Mouse (Mus musculus): ENCODE measurements around the gene Fgr.
"Not testable (repeated sequence)": the region's sequence is repeated elsewhere in the genome, so short reads cannot be mapped to it uniquely, and the experiment has no call there.

Gene Fgr

DNA sequence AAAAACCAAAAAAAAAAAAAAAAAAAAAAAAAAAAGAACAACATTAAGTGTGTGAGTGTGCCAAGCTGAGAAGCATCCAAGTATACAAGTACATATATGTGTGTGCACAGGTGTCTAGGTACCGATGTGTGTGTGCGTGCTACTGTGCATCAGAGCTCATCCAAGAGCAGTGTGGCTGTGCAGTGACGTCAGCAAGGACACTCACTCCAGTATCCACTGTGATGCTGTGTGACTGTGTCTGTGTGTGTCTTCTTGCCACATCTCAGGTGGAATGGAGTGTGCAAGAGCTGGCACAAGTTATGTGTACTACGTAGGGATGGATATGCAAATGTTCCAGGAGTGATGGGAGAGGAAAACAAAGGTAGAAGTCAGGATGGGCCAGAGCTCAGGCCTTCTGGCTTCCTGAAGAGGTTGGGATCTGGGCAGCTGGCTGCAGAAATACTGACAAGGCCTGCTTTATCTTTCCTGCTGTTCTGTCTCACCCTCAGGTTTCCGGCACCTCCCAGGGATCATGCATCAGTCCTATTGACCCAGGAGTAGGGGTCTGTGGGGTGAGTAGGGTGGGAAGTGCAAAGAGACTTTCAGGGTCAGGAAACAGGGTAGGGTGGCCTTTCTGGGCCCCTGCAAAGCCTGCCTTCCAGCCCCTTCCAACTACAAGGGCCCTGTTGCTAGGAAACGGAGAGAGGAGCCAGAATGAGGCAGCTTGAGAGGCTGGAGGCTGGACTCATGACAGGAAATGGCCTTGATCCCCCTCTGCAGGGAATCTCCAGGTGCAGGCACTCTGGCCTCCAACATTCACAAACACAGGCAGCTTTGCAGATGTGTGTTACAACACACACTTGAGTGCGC, 10.0 kb downstream of the Fgr start:
- DNase-seq (ENCODE audit: low read depth), result no peak

DNA sequence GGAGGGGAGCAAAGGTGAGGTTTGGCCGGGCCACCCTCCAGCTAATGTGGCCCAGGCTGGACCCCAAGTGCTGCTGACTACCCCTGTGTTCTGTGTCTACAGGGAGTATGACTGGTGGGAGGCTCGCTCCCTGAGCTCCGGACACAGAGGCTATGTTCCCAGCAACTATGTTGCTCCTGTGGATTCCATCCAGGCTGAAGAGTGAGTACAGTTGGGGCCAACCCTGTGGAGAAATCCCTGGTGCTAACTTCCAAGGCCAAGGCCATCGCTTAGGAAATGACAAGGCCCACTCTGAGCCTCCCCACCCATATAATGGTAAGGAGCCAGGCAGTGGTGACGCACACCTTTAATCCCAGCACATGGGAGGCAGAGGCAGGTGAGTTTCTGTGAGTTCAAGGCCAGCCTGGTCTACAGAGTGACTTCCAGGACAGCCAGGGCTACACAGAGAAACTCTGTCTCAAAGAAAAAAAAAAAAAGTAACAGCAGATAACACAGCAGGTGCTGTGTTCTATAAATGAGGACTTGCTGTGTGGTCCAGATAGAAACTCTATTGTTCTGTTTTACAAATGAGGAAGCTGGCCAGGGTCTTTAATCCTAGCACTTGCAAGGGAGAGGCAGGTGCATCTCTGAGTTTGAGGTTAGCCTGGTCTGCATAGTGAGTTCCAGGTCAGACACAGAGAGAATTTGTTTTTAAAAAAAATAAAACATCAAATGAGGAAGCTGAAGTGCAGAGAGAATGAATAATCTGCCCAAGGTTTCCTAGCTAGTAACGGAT, 14.9 kb downstream of the Fgr start:
- no peak for DNase-seq (ENCODE audit: low read depth)

DNA sequence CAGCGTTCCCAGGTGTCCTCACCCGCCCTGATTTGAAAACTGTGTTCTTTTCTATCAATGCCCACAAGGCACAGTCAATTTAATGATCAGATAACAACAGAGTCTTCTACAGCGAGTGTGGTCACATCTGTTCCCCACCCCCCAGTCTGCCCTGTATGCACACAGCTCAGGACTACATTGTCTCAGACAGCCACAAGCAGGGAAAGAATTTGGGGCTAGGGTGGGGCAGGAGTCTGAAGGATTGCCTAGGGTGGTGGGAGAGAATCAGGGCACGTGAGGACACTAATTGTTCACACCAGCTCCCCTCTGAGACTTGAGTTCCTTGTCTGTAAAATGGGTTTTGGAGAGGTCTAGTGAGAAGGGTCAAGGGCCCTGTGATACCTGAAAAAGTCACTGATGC, 19.7 kb downstream of the Fgr start:
- no peak for DNase-seq (ENCODE audit: low read depth)

DNA sequence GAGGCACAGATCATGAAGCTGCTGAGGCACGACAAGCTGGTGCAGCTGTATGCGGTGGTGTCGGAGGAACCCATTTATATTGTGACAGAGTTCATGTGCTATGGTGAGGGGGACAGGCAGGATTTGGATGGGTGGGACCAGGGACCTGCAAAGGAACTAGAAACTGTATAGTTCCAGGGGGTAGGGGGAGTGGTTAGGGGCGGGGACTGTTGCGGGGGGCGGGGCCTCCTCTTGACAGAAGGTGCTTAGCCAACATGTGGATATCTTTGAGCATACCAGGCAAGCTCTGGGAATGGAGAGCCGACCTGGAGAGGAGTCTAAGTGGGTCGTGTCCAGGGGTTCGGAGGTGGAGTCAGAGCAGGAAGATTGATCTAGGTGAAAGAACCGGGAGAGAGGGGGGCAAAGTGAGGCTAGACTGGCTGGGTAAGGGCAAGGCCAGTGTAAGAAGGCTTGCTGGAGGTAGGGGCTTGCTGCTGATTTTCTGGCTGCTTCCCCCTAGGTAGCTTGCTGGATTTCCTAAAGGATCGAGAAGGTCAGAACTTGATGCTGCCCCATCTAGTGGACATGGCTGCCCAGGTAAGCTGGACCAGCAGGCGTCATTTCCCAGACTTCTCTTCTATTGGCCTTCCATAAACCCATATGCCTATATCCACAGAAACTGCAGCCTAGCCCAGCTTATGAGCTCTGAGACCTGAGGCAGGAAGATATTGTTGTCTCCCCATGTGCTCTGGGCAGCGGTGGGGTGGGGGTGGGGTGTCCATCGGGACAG, 23.8 kb downstream of the Fgr start:
- DNase-seq (ENCODE audit: low read depth), result no peak

DNA sequence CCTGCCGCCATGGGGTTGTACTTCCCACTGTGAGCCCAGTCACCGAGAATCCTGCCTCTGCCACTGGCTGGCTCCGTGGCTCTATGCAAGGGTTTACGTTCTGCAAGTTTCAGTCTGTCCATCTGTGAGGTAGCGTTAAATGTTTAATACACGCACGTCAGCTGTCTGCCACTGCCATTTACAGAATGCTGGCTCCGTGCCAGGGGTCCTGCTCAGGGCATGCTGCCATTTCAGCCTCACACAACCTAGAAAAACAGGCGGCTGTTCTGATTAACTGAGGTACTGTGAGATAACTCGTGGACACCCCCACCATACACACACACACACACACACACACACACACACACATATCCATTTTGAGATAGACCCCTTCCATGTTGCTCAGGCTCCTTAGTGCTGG, 29.0 kb downstream of the Fgr start:
- no peak for DNase-seq (ENCODE audit: low read depth)

DNA sequence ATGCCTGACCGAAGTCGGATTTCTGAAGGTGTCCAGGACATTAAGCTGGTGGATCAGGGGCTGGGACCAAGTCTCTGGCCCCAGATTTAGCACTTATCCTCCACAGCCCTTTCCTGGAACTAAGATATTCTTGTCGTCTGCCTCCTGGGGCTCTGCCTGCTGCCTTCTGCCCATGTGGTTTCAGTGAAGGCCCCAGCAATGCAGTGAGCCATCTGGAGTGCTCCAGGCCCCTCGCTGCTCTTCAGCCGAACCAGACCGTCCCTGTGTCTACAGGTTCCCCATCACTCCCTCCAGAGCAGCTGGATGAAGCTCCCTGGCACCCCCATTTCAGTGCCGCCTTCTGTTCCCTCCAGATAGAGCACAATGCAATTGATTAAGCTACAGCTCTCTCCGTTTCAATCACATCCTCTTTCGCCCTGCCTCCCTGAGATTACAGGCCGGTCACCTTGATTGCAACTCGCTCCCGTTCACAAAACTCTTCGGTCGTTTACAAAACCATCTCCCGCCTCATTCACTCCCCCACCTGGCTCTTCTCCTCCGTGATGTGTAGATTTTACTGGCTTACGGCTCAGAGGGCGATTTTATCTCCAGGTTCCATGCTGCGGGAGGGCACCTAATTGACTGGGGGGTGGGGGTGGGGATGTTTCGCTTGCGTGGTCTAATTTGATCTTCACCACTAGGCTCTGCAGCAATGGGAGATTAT, 29.6 kb downstream of the Fgr start:
- no peak for DNase-seq (ENCODE audit: low read depth)

DNA sequence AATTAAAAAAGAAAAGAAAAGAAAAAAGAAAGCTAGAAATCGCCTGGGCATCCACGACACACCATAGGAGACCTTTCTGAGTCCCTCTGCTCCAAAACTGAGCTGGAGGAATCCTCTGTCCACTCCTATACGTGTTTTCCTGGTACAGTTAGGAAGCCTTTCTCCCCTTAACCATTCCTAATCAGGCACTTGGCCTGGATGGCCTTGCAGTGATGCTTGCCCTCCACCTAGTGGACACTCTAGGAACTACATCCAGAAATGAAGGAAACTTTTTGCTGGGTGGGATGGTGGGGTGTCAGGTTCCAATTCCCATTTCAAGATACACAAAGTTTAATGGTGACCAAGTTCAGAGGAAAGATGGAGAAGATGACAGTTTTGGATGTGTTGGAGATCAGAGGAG, 31.3 kb downstream of the Fgr start:
- peak; percentile 90 for DNase-seq (ENCODE audit: low read depth)

DNA sequence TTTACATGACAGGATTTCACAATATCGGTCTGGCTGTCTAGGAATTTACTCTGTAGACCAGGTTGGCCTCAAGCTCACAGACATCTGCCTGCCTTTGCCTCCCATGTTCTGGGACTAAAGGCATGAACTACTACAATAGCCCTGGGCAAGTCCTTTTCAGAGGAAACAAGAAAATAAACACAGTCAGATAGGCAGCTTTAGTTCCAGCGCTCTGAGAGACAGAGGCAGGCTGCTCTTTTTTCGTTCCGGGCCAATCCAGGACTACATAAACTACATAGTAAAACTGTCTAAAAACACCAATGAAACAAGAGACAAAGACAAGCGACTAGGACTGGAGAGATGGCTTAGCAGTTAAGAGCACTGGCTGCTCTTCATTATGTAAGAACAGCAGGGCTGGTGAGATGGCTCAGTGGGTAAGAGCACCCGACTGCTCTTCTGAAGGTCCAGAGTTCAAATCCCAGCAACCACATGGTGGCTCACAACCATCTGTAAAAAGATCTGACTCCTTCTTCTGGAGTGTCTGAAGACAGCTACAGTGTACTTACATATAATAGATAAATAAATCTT, 32.1 kb downstream of the Fgr start:
- DNase-seq (ENCODE audit: low read depth), result not testable (repeated sequence)

DNA sequence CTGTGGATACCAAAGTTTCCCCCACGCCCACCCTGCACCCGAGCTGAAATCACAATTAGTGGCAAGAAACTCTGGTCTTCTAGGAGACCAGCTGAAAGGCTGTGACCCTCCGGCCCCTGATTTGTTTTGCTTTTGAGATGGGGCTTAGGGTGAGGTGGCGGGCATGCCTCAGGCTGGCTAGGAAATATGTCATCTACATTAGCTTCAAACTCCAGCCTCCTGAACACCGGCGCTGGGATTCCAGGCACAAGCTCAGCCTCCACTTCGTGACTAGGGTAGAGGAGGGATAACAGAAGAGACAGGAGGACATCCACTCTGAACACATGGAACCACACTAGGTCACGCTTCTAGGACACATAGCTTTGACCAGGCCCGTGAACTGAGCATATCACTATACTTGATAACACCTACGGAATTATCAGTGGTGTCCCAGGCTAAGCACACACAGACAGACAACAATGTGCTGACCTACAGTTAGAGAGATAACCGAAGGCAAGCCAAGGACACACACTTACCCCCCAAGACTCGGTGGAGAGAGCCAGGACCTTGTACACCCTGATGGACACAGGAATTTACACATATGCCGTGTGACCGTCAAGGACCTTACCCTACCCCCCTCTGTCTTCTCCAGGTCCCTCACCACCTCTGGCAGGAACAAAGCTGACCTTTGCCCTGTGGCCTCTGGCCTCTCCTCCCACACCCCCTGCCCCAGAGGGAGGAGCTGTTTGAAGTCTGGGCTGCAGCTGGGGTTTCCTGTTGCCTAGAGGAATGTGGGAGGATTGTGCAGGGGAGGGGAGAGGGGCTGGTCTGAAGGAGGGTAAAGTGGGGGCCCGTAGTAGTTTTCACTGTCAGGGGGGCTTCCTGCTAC, 33.9 kb downstream of the Fgr start:
- DNase-seq (ENCODE audit: low read depth), result no peak

DNA sequence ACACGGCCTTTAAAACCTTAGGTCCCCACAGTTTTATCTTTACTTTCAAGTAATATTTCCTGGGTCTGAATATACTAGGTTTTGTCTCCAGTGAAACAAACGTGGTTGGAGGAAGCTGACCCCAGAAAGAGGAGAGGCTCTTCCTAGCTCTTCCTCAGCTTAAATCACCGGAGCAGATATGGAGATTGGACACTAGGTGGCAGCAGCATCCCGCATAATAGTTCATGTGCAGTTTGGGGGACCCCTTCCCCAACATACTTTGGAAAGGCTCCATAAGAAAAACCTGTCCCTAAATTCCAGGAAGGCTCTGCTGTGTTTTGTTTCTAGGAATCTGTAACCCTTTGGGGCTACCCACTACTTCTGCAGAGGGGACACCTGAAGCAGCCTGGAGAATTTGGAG, 35.2 kb downstream of the Fgr start:
- DNase-seq (ENCODE audit: low read depth), result peak; percentile 80

DNA sequence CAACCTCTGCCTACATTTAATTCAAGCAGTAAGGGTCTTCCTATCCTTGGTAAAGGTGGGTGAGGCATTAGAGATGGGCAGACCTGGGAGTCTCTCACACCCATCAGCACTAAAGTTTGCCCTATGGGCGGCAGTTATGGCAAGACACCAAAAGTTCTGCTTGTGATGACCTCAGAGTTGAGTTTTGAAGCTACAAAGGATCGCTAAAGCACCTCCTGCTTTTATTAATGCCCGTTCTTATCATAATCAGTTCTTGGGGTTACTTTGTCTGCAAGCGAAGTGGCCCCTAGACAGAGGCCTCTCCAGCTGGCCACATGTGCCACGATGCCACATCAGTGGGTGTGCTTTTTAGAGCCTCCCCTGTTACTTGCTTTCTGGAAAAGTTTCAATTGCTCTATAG, 35.8 kb downstream of the Fgr start:
- DNase-seq (ENCODE audit: low read depth), result peak; percentile 33

DNA sequence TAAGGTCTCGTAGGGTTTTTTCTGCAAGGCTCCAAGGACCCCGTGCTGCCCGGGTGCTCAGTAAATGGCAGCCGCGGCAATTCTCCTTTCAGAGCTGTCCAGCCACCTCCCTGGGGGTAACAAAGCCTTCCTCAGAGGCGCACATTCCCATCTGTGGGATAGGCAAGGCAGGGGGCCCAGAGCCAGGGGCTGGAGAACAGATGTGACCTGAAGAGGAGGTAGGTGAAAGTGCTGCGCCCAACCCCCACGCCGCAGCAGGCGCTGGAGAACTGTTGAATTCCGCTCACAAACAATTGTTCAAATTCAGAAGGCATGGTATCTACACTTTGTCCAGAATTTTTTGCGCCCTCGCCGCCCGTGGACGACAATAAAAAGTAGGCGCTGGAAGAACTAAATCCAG, 36.7 kb downstream of the Fgr start:
- no peak for DNase-seq (ENCODE audit: low read depth)

DNA sequence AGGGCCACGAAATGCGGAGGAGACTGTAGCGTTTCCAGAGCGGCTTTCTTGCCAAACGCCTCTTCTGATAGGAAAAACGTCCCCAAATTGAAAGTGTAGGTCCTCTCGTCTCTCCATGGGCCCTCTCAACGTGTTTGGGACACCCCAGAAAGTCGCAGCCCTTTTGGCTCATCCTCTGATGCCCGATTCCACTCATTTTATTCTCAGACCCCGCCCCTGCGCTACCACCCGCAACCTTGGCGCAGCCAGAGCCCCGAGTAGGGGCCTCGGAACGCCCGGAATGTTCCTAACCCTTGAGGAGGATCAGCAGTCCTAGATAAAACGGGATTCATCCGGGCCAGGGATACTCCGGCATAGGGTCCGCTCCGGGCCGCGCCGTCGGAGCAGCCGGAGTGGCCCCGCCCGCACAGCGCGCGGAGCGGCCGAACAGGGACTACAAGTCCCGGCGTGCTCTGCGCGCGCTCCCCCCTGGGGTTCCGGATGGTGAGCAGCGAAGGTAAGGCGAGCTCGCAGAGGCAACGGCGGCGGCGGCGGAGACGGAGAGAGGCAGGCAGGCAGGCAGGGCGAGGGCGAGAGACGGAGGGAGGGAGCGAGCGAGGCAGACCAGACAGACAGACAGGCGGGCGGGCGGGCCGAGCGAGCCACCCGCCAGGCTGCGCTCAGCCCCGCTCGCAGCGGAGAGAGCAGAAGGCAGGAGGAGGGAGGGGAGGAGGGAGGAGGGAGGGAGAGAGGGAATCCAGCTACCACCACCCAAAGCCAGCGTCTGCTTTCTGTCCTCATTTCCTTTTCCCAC, 37.3 kb downstream of the Fgr start, which contains the start of gene Ahdc1:
TSS of gene Ahdc1 (plus strand) at position 233 of the 793 bp plus-strand sequence.
- DNase-seq (ENCODE audit: low read depth), result peak; percentile 93

DNA sequence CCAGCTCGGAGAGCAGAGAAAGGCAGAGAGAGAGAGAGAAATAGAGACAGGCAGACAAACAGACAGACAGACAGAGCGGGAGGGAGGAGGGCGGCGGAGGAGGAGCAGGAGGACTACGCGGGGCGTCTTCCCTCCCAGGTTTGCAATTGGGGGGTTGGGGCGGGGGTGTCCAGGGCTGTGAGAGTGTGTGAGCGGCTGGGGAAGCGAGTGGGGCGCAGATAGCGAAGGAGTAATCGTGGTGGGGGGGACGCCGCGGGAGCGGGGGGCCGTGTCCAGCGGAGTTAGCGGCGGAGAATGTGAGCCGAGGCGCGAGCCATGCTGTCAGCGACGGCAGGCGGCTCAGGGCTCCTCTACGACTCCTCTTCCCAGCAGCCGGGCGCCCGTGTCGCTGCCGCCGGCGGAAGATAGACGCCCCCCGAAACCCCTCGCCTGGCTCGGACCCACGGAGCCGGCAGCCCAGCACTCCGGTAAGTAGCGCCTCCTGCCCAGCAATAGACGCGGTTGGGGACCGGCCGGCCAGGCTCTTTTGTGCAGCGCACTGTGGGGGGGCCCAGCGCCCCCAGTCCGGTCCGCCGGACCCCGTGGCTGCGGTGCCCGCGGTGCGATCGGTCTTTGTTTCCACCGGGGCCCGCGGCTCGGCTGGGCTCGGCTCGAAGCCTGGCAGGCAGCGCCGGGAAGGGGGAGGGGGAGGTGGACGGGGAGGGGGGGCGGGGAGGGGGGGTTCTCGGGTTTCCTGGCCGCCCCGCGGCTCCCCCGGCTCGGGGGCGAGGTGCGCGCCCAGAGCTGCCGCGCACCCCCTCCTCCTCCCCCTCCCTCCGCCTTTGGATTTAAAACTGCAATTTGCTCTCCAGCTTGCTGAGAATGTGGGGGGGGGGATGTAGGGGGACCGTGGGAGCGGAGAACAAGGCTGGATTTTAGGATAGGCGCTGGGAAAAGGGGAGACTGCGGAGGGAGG, 38.2 kb downstream of the Fgr start:
- peak; percentile 59 for DNase-seq (ENCODE audit: low read depth)

DNA sequence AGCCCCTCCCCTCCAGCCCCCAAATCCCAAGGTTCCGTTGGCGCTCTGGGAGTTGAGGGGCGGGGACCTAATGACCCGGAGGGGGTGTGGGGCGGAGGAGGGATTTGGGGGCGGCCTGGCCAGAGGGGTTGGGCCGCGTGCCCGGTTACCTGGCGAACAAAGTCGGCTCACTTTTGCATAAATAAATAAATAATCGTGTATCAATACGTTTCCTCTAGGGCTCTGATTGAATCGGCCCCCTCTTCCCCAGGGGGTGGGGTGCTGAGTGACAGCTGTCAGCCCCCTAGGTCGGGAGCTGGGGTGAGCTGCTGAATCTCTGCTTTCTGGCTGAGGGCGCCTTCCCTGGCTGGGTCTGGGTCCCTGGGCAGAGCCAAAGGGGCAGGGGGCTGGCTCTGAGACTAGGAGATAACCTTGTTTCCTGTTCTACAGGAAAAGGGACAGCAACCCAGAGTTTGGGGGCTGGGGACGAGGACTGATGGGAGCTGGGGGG, 38.9 kb downstream of the Fgr start:
- no peak for DNase-seq (ENCODE audit: low read depth)

DNA sequence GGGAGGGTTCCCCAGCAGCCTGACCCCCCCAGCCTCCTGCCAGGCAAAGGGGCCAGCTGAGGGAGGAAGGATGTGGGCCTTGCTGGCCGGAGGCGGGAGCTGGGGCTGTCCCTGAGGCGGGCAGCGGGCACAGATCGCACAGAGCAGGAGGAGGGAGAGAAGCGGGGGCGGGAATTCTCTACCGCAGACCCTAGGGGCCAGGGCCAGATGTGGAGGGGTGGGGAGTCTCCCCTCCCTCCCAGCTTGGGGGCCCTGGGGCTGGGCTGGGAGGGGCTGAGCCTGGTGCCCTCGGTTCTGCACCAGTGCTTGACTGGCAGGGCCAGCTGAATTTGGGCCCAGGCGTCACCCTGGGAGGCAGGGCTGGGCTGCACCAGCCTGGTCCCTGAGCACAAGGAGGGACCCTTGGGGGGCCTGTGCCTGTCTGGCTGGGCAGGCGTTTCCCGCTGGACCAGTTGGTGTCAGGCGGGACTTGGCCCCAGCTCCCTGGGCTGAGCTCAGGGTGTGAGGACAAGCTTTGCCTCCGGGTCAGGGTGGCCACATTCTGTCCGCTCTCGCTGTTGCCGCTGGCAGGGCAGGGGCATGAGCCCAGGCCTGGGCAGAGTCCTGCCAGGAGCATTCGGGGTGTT, 39.5 kb downstream of the Fgr start:
- peak; percentile 53 for DNase-seq (ENCODE audit: low read depth)

DNA sequence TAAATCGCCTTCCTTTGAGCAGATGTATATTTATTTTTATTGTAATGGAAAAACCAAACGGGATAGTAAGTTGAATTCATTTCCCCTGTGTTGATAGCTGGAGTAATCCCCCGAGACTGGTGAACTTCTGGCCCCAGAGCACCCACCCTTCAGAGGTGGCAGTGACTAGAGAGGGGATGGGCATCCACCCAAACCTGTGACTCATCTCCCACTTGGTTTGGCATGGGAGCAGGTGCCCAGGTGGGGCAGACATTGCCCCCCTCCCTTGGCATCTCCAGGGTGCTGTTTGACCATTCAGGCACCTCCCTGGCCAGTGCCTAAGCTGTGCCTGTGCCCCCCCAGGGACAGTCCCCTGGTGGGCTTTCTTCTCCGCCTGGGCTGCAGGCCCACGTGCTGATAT, 40.2 kb downstream of the Fgr start:
- no peak for DNase-seq (ENCODE audit: low read depth)
